Mouse (Mus musculus) heart, postnatal 14 days (tissue): ENCODE measurements around the gene Il27. TPM values are rescaled to one million over a fixed set of nuclear protein-coding genes. Genes with fewer than 3 reads are reported as not detected.
A peak's percentile ranks its signal among the peaks of the same experiment; 100 is the strongest.

Experiments used
- DNase-seq, 2 experiments: peaks; one replicate each; pipeline ENCODE4 v3.0.0; 2021 to 2022
- intact Hi-C: fragments of 180-260 bp; cut with DNase I; formaldehyde crosslinking; loops from one replicate; pipeline ENCODE4 v1.15.1; 2025
- long read RNA-seq, 2 experiments: library from polyadenylated mRNA; stranded (forward); transcript quantifications; one replicate each; pipeline ENCODE4 v2.0.0; 2021
- total RNA-seq, 2 experiments: library from RNA; stranded (reverse); gene quantifications; 2 replicates each; pipeline ENCODE4 v1.2.3; 2021

Gene Il27
- total RNA-seq: not detected
- long read RNA-seq, experiment 1: 0 reads
- long read RNA-seq, experiment 2: 0 reads

DNA sequence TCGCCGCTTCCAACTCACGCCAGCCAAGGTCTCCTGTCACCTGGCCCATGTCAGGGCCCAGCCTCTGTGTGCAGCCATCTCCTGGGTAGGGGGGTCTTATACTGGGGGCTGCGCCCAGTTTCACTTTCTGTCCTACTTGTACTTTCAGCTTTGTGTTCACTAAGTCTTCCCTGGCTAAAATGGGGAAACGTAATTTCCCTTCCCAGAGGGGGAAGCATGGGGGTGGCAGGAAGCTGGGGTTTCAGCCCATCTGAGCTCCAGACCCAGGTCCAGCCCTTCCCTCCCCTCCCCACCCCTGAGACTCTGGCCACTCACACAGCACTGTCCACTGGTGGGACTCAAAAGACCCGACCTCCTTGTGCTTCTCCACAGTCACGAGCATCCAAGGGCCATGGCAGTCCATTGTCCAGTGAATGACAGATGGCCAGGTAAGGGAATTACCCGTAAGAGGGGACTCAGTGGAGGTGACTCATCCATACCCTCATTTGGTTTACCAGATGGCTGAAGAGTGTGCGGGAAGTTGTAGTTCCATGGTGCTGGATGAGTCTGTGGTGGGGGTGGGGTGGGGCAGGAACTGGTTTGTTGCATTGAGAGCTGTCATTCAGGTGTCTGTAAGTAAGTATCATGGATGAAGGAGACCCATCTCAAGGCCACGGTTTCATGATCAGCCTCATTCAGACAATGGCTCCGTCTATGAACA is at the start of gene Il27:
Il27 (minus strand) TSS at position 80 of the 700 bp plus-strand sequence.
- no peak for DNase-seq
- intact Hi-C loops: no loop called here

DNA sequence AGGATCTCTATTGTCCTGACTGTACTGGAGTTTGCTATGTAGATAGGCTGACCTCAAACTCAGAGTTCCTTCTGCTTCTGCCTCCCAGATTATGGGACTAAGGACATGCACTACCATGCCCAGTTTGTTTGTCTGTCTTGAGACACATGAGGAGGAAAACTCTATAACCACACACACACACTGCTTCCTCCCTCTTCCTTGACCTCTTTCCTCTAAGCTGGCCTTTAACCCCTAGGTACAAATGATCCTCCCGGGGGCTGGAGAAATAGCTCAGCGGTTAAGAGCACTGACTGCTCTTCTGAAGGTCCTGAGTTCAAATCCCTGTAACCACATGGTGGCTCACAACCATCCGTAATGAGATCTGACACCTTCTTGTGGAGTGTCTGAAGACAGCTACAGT is 49.6 kb upstream of the Il27 start:
- DNase-seq: no peak
- intact Hi-C loops: loop anchor here (1.0 to 10.0 kb wide), 2 partner anchors 49 to 160 kb away; partner anchors contain the start of gene Tufm

DNA sequence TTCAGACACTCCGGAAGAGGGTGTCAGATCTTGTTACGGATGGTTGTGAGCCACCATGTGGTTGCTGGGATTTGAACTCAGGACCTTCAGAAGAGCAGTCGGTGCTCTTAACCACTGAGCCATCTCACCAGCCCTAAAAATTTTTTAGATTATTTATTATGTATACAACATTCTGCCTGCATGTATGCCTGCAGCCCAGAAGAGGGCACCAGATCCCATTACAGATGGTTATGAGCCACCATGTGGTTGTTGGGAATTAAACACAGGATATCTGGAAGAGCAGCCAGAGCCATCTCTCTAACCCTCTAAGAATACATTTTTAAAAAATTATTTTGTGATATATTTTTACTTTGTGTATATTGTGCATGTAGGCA is 48.5 kb upstream of the Il27 start:
- intact Hi-C loops: loop anchor here (10.0 kb wide), 1 partner anchor 158 kb away; the partner anchor contains the start of gene Tufm
- DNase-seq: peak; percentile 39 to 60

DNA sequence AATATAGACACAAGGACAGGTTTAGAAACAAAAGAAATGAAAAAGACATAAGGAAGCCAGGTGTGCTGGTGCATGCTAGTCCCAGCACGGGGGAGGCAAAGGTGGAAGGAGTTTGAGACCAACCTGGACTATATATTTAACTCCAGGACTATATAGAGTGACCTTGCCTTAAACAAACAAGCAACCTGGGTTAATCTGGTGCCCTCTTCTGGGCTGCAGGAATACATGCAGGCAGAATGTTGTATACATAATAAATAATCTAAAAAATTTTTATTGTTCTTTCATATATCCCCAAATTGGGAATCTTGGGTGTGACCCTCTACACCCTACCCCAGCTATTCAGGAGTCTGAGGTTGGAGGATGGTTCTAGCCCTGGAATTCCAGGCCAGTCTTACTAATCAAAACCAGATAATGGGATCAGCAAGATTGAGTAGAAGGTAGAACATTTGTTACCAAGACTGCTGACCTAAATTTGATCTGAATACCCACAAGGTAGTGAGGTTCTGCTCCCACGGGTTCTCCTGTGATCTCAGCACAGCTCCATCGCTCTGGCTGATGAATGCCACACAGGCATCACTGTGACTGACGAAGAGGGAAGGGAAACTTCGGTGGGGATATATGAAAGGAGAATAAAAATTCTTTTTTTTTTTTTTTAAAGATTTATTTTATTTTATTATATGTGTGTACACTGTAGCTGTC is 48.0 kb upstream of the Il27 start:
- intact Hi-C loops: loop anchor here (10.0 kb wide), 1 partner anchor 158 kb away; the partner anchor contains the start of gene Tufm
- DNase-seq: no peak

DNA sequence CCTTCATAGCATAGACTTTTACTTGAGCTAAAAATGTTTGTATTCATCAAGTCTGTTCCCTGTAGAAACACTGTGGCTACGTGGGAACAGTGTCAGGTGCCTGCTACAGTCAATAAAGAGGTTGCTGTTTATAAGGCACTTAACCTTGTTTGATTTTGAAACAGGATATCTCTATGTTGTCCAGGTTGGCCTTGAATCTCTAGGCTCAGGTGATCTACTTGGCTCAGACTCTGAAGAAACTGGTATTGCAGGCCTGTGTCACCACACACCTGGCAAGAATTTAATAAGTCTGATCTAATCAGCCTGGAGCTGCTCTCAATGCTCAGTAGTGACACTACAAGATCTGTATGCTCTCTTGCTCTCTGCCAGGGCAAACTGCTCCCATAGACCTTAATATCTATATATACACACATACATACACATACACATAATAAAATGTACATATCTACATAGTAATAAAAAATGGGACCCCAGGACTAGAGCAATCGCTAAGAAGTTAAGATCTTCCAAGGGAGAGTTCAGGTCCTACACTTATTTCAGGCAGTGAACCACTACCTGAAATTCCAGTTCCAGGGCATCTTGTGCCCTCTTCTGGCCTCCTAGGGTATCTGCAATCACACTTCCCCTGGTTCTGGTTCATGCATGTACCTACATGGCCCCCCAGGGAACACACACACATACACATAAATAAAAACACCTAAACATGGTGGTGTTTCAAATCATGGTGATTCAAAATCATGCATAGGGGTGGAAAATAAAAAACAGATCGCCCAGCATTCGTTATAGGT is 42.2 kb upstream of the Il27 start:
- intact Hi-C loops: loop anchor here (2.0 kb wide), 1 partner anchor 54 kb away; no protein-coding TSS in a partner anchor
- peak; percentile 34 to 50 for DNase-seq

DNA sequence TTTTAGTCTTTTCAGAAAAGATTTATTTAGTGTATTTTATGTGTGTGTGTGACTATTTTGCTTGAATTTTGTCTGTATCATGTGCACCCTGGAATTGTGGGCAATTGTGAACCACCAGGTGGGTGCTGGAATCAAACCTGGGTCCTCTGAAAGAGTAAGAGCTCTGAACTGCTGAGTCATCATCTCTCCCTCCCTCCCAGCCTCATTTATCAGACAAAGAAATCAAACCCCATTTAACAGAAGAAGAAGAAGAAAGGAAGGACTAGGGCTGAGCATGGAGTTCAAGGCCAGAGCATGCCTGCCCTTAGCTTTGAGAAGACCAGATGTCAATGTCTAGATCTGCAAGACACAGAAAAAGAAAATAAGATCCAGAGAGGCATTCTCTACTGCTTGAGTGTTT is 40.6 kb upstream of the Il27 start:
- intact Hi-C loops: no loop called here
- DNase-seq: no peak

DNA sequence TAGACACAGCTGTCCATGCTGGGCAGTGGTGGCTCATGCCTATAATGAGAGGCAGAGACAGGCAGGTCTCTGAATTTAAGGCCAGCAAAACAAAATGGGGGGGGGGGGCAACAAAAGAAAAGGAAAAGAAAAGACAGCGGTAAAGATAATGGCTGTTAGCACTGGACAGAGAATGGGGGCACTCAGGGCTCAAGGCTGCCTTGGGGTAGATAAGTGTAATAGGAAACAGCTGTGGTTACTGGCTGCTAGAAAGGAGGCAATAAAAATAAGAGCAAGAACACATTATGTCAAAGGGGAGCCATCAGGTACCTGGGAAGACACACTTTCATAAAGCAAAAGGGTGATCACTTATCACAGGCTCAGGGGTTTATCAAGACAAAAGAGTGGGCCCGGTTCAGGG is 37.7 kb upstream of the Il27 start:
- intact Hi-C loops: no loop called here
- DNase-seq: no peak

DNA sequence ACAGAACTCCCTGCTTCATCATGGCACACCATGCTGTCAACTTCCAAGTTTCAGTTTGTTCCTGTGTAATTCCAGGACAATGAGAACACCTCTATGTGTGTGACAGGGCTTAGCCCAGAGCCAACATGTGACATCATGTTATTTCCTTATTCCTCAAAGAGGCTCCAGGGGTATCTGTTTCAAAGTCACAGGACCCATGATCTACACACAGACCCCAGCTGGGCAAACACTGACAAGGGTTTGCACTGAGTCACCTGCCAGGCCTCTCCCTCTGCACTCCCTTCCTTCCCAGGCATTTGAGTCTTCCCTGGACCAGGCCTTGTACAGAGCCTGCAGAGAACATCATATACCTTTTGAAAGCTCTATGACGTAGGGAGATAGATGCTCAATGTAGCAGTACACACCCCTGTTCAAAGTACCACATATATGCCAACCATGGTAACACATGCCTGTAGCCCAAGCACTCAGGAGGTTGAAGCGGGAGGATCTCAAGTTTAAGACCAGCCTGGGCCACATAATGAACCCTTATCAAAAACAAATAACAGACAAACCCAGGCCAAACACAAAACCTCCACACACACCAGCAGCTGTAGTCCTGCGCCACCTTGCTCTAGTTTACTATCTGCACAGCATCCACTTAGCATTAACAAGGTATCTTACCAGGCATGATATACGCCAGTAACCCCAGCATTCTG is 36.2 kb upstream of the Il27 start, which contains the start of gene Nupr1:
Nupr1 (minus strand) TSS at position 38 of the 695 bp plus-strand sequence.
- DNase-seq: no peak
- intact Hi-C loops: no loop called here

DNA sequence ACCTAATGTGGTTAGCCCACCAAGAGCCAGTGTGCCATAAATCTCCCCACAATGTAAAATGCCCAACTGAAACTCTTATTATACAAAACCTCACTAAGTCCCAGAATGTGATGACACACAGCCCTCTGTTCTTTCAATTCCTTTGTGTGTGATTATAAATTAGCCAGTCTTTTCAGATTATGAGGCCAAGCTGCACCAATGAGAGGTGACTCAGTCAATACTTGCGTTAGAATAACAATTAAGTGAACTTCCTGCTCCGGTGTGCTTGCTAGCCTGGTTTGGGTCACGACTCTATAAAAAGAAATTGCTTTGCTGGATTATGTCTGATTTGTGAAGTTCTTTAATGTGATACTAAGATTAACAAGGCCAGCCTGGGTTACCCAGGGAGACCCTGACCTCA is 35.2 kb upstream of the Il27 start:
- DNase-seq: no peak
- intact Hi-C loops: no loop called here

DNA sequence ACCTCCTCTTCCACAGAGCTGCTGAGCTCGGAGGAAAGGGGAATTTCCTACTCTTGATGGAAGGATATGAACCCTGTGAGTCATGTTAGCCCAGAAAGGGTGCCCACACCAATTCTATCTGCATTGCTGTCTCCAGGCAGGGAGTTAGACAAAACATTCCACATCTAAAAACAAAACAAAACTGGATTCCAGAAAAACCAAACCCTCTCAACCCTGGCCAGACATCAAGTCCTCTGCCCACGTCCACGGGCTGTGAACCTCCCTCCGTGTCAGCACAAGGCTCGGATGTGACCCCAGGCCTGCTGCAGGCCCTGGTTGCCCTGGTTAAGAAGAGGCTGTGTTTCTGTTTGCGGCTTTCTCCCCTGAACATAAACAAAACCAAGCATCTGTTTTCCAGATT is 33.4 kb upstream of the Il27 start:
- no peak for DNase-seq
- intact Hi-C loops: no loop called here

DNA sequence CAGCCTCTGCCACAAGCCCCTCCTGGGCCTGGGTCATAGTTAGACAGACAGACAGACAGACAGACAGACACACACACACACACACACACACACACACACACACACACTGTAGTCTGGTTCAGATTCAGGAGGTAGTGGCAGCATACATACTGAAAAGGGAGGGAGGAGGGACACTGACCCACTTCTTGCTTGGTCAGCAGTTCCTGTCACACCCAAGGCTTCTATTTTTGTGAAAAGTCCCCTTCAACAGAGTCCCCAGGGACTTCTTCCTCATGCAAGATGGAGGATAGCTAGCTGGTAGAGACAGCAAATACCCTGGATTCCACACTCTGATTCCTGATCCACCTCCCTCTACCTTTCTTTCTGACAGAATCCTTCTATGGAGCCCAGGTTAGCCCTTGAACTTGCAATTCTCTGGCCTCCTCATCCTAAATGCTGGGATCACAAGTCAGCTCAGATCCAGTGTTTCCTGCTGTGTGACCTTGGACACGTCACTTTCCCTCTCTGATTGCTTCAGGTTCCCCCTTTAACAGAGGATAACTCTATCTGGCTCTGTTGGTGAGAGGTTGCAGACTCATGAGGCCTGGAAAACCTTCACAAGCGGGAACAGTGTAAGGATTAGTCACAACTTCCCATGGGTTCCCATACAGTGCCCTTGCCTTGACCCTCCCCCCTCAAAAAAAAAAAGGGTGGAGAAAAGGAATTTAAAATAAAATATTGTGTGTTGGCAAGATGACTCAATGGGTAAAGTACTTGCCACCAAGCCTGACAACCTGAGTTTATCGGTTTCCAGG is 31.3 kb upstream of the Il27 start:
- no peak for DNase-seq
- intact Hi-C loops: no loop called here

DNA sequence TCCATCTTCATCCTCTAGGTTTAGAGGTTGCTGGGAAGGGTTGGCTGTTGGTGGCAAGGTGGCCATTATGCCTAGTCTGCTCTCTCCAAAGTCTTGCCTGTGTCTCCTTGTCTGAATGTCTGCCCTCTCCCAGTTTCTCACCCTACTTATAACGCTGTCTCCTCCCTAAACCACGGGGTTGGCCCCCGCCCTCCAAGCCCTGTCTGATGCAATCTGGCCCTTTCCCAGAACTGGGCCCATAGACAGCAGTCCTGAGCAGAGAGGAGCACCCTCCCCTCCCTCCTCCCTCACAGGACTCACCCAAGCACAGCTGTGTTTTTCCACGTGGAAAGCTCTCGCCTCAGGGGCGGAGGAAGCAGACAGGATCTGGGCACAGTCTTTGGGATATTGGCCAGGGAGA is 30.6 kb upstream of the Il27 start:
- intact Hi-C loops: no loop called here
- DNase-seq: peak; percentile 82 to 83

DNA sequence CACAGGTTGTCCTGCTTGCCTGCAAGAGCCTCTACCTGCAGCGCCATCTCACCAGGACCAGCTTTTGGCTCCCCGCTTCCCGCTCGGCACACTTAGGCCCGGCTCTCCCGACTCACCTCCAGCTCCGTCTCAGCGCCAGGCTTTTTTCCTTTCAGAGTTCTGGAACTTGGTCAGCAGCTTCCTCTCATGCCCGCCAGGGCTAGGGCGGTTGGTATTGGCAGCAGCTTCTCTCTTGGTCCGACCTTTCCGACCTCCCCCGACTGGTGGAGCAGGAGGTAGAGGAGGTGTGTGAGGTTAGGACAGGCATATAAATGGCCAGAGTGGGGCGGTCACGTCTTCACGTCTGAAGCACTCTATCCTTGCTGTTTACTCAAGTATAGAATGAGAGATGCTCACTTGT is 30.0 kb upstream of the Il27 start:
- no peak for DNase-seq

DNA sequence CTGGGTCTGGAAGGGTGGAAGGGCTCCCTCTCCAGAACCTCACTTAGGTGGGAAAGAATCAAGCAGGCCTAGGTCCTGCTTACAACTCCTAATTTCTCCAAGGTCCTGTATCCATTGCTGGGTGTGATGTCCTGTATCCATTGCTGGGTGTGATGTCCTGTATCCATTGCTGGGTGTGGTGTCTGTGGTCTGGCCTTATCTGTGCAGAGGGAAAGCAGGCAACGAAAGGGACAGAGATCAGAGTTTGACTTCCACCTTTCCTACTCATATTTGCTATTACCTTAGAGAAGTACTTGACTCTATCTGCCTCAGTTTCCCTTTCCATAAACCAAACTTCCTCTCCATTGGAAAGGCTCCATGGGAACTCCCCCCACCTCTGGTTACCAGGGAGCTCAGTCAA is 28.6 kb upstream of the Il27 start:
- DNase-seq: no peak
- intact Hi-C loops: no loop called here

More for the DNA sequence above, 30.0 kb upstream of the Il27 start:
- intact Hi-C loops: no loop called here

DNA sequence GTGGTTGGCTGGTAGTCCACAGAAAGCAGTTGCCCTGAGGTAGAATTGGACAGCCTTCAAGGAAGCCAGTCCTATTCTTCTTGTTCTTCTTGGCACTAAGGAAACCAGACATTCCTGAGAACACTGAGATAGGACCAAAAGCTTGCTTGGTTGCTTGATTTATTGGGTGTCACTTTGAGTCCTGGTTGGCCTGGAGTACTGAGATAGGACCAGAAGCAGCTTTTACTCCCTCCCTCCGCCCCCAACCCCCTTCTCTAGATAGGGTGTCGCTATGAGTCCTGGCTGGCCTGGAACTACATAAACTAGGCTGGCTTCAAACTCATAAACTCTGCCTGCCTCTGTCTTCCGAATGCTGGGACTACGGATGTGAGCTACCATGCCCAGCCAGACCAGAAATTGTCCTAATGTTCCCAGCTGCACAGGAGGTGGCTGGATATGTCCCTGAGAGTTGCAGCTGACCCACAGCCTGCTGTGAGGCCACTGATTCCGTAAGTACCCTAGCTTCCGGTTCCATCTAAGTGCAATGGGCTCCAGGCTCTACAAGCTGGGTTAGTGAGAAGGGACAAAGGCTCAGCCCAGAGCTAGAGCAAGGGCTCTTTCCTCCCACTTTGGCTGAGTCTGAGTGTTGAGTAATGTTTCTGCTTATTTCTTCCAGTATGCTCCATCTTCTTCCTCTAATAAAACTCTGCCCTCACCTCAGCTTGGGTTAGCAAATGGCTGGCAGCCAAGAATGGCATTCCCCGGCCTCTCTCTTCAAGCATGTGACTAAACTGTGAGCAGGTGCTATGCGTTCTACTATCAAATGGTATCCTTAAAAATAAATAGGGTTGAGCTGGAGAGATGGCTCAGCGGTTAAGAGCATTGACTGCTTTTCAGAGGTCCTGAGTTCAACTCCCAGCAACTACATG is 27.0 kb upstream of the Il27 start:
- no peak for DNase-seq
- intact Hi-C loops: no loop called here

DNA sequence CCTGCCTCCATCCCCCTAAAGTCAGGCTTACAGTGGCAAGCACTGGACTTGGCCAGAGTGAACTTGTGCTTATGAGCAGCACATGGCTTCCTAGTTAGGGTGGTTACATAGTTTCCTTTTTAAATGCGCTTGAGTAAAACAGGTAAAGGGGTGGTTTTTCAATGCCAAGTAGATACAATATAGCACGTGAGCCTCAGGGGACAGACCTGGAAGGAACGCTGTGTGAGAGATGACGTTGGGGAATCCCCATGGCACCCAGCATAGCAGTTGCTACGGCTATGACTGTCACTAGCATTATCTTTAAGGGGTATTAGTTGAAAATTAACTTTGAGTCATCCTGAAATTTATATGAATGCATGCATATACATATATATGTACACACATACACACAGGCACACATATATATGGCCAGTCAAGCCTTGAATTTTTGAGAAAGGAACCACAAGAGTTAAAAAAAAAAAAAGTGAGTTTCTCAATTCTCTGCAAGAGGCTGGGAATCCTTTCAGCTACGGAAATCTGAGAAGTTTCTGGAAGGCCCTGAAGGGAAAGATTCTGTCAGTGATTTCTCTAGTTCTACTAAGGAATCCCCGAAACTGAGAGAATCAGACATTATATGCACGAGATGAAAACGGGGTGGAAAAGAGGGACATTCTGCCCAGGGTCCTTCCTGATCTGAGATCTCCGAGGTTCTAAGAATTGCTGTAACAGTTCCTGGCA is 25.0 kb upstream of the Il27 start:
- intact Hi-C loops: no loop called here
- DNase-seq: no peak

DNA sequence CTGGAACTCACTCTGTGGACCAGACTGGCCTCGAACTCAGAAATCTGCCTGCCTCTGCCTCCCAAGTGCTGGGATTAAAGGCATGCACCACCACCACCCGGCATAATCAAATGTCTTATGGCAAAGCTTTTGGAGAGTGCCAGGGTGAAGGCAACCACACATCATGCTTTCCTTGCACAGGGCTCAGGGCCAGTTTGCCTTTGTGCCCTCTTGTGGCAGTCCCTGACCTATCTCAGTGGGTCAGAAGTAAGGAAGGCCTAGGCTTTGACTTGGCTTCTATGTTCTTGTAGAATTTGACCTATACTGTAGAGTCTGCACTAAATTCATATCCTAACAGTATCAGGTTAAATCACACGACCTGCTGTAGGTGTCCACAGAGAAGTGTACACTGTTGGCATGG is 22.0 kb upstream of the Il27 start:
- intact Hi-C loops: no loop called here
- DNase-seq: no peak

DNA sequence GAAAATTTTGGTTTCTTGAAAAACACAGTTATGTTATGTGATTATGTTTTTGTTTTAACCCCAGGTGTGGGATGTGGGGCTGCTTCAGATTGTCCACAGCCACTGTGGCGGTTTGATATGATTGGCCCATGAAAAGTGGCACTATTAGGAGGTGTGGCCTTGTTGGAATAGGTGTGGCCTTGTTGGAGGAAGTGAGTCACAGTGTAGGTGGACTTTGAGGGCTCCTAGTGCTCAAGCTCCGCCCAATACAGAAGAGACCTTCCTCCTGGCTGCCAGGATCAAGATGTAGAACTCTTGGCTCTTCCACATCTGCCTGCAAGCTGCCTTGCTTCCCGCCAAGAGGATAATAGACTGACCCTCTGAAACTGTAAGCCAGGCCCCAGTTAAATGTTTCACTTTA is 18.0 kb upstream of the Il27 start:
- no peak for DNase-seq
- intact Hi-C loops: no loop called here
